9 mouse cellular contexts compared by ENCODE assay signal in the genomic region with DNA sequence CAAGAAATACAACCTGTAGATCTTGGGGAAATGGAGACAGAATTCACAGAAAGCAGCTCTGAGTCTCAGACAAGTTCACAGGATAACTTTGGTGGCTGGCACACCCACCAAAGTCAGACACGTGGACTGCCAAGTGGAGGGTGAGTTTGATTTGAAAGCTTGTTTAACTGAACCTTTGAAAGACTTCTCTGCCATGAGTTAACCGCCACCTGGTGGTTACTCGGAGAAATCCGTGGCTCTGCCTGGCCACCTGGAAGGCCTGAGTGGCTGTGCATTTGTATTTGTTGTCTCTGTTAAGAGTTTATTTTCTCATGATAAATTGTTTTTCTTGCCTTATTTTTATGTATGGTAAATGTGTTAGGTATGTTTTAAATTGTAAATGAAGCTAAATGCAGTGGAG. TPM values are rescaled to one million over a fixed set of nuclear protein-coding genes. Genes with fewer than 3 reads are reported as not detected.
DNase-seq lines count a peak whose midpoint lies in the region; ATAC-seq and TF ChIP-seq lines count a peak whose summit lies in the region.
"Had no signal": no experiment of that assay in that cellular context is flagged by ENCODE, and none has a peak within 500 bp of the region (broad histone marks: within the 10 kb centered on the region; RNA-seq: fewer than 3 reads in every experiment).

No protein-coding gene starts in this region.

- peak; percentile 34 for DNase-seq in gastrocnemius, postnatal 10 days
- no peak for DNase-seq in gastrocnemius, adult 8-10 months (ENCODE audit: low spot score in 2 of 2)
- DNase-seq in midbrain, postnatal 0 days (ENCODE audit: low spot score): peak; percentile 68
- peak; percentile 61 for DNase-seq in brain, adult 2 months (ENCODE audit: low read depth, low spot score)
- DNase-seq in kidney, postnatal 25 days: peak; percentile 58 to 61
- DNase-seq in retina, embryonic 14.5 days (ENCODE audit: low spot score): peak; percentile 62
- no peak for DNase-seq in ovary, postnatal 14 days (ENCODE audit: low spot score)

- no peaks in the 10 kb centered on the region for H3K9me3 ChIP-seq in midbrain, postnatal 0 days (ENCODE audit: low read length)
- peaks cover 2% of the 10 kb centered on the region; the same call in 1 of the 2 replicates for H3K9me3 ChIP-seq in midbrain, embryonic 13.5 days

- no peak overlapping the region for H3K4me2 ChIP-seq in midbrain, postnatal 0 days (ENCODE audit: low read depth, low read length, poor library complexity, severe bottlenecking)
- no peak overlapping the region for H3K4me2 ChIP-seq in midbrain, embryonic 13.5 days (replicated peaks)

- ATAC-seq in midbrain, postnatal 0 days (ENCODE audit: low FRiP score): no peak; the same call in 1 of the 2 replicates
- no peak for ATAC-seq in midbrain, embryonic 13.5 days

- H3K36me3 ChIP-seq in midbrain, postnatal 0 days (ENCODE audit: insufficient read depth, low read length): no peaks in the 10 kb centered on the region
- H3K36me3 ChIP-seq in midbrain, embryonic 13.5 days: no peaks in the 10 kb centered on the region

- H3K27me3 ChIP-seq in midbrain, postnatal 0 days (ENCODE audit: insufficient read depth, low read length): no peaks in the 10 kb centered on the region
- H3K27me3 ChIP-seq in midbrain, embryonic 13.5 days: no peaks in the 10 kb centered on the region

- H3K4me1 ChIP-seq in midbrain, postnatal 0 days (ENCODE audit: insufficient read depth, low read length): no peaks in the 10 kb centered on the region
- H3K4me1 ChIP-seq in midbrain, embryonic 13.5 days (replicated peaks): no peaks in the 10 kb centered on the region

- WGBS in midbrain, postnatal 0 days: 7% methylated on average over 4 of the region's 4 CpGs
- 14% methylated on average over 4 of the region's 4 CpGs for WGBS in midbrain, embryonic 13.5 days

- no peak overlapping the region for H3K9ac ChIP-seq in midbrain, postnatal 0 days (replicated peaks; ENCODE audit: low read length, poor library complexity, severe bottlenecking)
- no peak overlapping the region for H3K9ac ChIP-seq in midbrain, embryonic 13.5 days (replicated peaks)

- no peak overlapping the region for H3K27ac ChIP-seq in midbrain, postnatal 0 days (ENCODE audit: low read depth, low read length)
- H3K27ac ChIP-seq in midbrain, embryonic 13.5 days: no peak overlapping the region

- no peak overlapping the region for H3K4me3 ChIP-seq in midbrain, postnatal 0 days (ENCODE audit: low read depth, low read length)
- no peak overlapping the region for H3K4me3 ChIP-seq in midbrain, embryonic 13.5 days (replicated peaks)

- peak; percentile 76 for TF ChIP-seq CTCF in midbrain, postnatal 0 days (IDR thresholded peaks at IDR 0.05)

RNA-seq across cellular contexts. Expression of a gene that starts 10.4 kb away (rescaled TPM):
- not detected for total RNA-seq in gastrocnemius, postnatal 10 days (2021)
- not detected for total RNA-seq in gastrocnemius, adult 8-10 months (2022)
- total RNA-seq in midbrain, postnatal 0 days (2014; rRNA removed): not detected in 2 replicates
- polyA plus RNA-seq in midbrain, postnatal 0 days (2015; fragmentation: Nextera tagmentation; extraction: Ambion mirVana): 0.96 TPM in 1 of 2 replicates, not detected in the other
- polyA plus RNA-seq in midbrain, embryonic 13.5 days (2015; fragmentation: Nextera tagmentation; extraction: Ambion mirVana): not detected in 2 replicates
- total RNA-seq: heart, postnatal 14 days had no signal

RNA-seq across cellular contexts. Expression of a gene that starts 15.9 kb away (rescaled TPM):
- 10 to 100 TPM; 29.5 to 30.8 TPM for total RNA-seq in gastrocnemius, postnatal 10 days (2021)
- 1 to 10 TPM; 4.7 to 8.3 (median 5.6) TPM for total RNA-seq in gastrocnemius, adult 8-10 months (2022)
- 23.7 and 34.3 TPM in 2 replicates for total RNA-seq in midbrain, postnatal 0 days (2014; rRNA removed)
- 3.5 and 7.0 TPM in 2 replicates for polyA plus RNA-seq in midbrain, postnatal 0 days (2015; fragmentation: Nextera tagmentation; extraction: Ambion mirVana)
- polyA plus RNA-seq in midbrain, embryonic 13.5 days (2015; fragmentation: Nextera tagmentation; extraction: Ambion mirVana): 10.8 and 11.3 TPM in 2 replicates

Comparison
In these comparisons a context has a peak if more than half of its experiments do, and no peak if none do; other contexts are left out.
1. DNase-seq: peak in gastrocnemius, postnatal 10 days (single experiment), midbrain, postnatal 0 days (single experiment), brain, adult 2 months (single experiment), kidney, postnatal 25 days (2 of 2) and retina, embryonic 14.5 days (single experiment); none in gastrocnemius, adult 8-10 months (0 of 2) and ovary, postnatal 14 days (single experiment).